Mouse (Mus musculus) E14TG2a.4 (cell line): ENCODE results near the gene Olfr1417.

Source experiments
- CTCF ChIP-seq: conservative IDR thresholded peaks from 2 replicates; pipeline ENCODE4 v1.5.1; 2014; ENCODE audit warnings: low read length
- POU5F1 ChIP-seq: IDR thresholded peaks from 2 replicates; pipeline ENCODE4 v1.6.1; 2014; ENCODE audit warnings: low read length, borderline replicate concordance

DNA sequence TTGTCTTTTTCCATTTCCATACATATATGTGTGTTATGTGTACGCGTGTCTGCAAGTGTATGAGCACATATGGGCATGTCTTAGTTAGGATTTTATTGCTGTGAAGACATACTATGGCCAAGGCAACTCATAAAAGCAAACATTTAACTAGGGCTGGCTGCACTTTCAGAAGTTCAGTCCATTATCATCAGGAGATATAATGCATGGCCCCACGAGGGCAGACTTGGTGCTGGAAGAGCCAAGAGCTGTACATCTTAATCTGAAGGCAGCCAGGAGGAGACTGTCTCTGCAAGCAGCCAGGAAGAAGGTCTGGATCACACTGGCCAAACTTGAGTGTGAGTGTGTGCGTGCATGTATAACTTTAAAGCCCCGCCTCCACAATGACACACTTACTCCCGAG, 44.6 kb downstream of the Olfr1417 start:
- TF ChIP-seq CTCF (no peak), POU5F1 (no peak)
